Mouse (Mus musculus): ENCODE results near the gene Ubap2. TPM values are rescaled to one million over a fixed set of nuclear protein-coding genes. Genes with fewer than 3 reads are reported as not detected.

Gene Ubap2
- polyA plus RNA-seq, 1 experiment from 2014 or later = 41.0 TPM

GRCm38 (mm10) chr4:41240916-41241315 lies 34.0 kb downstream of the Ubap2 start:
- H3K4me3 ChIP-seq (ENCODE audit: low read length) = no peak overlapping the region
- no peak overlapping the region for H3K27ac ChIP-seq (ENCODE audit: low read length)
- no peak overlapping the region for H3K4me2 ChIP-seq (ENCODE audit: low read depth, low read length)
- WGBS = 80% methylated on average over 3 of the region's 3 CpGs
- H3K4me1 ChIP-seq (ENCODE audit: control insufficient read depth, insufficient read depth, low read length) = no peaks in the 10 kb centered on the region
- ATAC-seq = no peak
- no peaks in the 10 kb centered on the region for H3K9me3 ChIP-seq (ENCODE audit: control insufficient read depth, low read length)
- H3K9ac ChIP-seq (ENCODE audit: low read depth, low read length) = no peak overlapping the region
- H3K36me3 ChIP-seq (ENCODE audit: control insufficient read depth, insufficient read depth, low read length) = 0 out of 2 replicates have a peak, but pooled peaks cover 3% of the 10 kb centered on the region
- H3K27me3 ChIP-seq (replicated peaks; ENCODE audit: control insufficient read depth, insufficient read depth, low read length) = no peaks in the 10 kb centered on the region

- ATAC-seq = no peak
- no peak overlapping the region for H3K4me3 ChIP-seq (ENCODE audit: low read length)
- H3K27me3 ChIP-seq (replicated peaks; ENCODE audit: control insufficient read depth, insufficient read depth, low read length) = no peaks in the 10 kb centered on the region
- peaks cover 17% of the 10 kb centered on the region; the same call in 1 of the 2 replicates for H3K36me3 ChIP-seq (ENCODE audit: control insufficient read depth, insufficient read depth, low read length)
- H3K4me1 ChIP-seq (ENCODE audit: control insufficient read depth, insufficient read depth, low read length) = no peaks in the 10 kb centered on the region
- H3K9ac ChIP-seq (ENCODE audit: low read depth, low read length) = no peak overlapping the region
- no peak overlapping the region for H3K27ac ChIP-seq (ENCODE audit: low read length)
- H3K4me2 ChIP-seq (ENCODE audit: low read depth, low read length) = no peak overlapping the region
- 86% methylated on average over 5 of the region's 5 CpGs for WGBS
- no peaks in the 10 kb centered on the region for H3K9me3 ChIP-seq (ENCODE audit: control insufficient read depth, low read length)
Observed at GRCm38 (mm10) chr4:41235621-41236020, 39.3 kb downstream of the Ubap2 start.

- ATAC-seq = no peak
- H3K36me3 ChIP-seq (ENCODE audit: control insufficient read depth, insufficient read depth, low read length) = peaks cover 19% of the 10 kb centered on the region
Observed at GRCm38 (mm10) chr4:41226351-41226750, 48.6 kb downstream of the Ubap2 start.

GRCm38 (mm10) chr4:41225412-41225811 lies 49.5 kb downstream of the Ubap2 start:
- no peaks in the 10 kb centered on the region for H3K27me3 ChIP-seq (replicated peaks; ENCODE audit: control insufficient read depth, insufficient read depth, low read length)
- no peak overlapping the region for H3K4me3 ChIP-seq (ENCODE audit: low read length)
- WGBS = 82% methylated on average over 1 of the region's 1 CpGs
- H3K9me3 ChIP-seq (ENCODE audit: control insufficient read depth, low read length) = no peaks in the 10 kb centered on the region
- no peak for ATAC-seq
- no peak overlapping the region for H3K4me2 ChIP-seq (ENCODE audit: low read depth, low read length)
- H3K27ac ChIP-seq (ENCODE audit: low read length) = no peak overlapping the region
- H3K4me1 ChIP-seq (ENCODE audit: control insufficient read depth, insufficient read depth, low read length) = no peaks in the 10 kb centered on the region
- no peak overlapping the region for H3K9ac ChIP-seq (ENCODE audit: low read depth, low read length)
- peaks cover 15% of the 10 kb centered on the region for H3K36me3 ChIP-seq (ENCODE audit: control insufficient read depth, insufficient read depth, low read length)

More at GRCm38 (mm10) chr4:41226351-41226750, 48.6 kb downstream of the Ubap2 start:
- H3K4me2 ChIP-seq (ENCODE audit: low read depth, low read length) = no peak overlapping the region
- no peaks in the 10 kb centered on the region for H3K9me3 ChIP-seq (ENCODE audit: control insufficient read depth, low read length)
- H3K4me1 ChIP-seq (ENCODE audit: control insufficient read depth, insufficient read depth, low read length) = no peaks in the 10 kb centered on the region
- H3K27me3 ChIP-seq (replicated peaks; ENCODE audit: control insufficient read depth, insufficient read depth, low read length) = no peaks in the 10 kb centered on the region
- 78% methylated on average over 3 of the region's 3 CpGs for WGBS
- no peak overlapping the region for H3K27ac ChIP-seq (ENCODE audit: low read length)
- H3K4me3 ChIP-seq (ENCODE audit: low read length) = no peak overlapping the region
- no peak overlapping the region for H3K9ac ChIP-seq (ENCODE audit: low read depth, low read length)

GRCm38 (mm10) chr4:41208050-41208449 lies 66.9 kb downstream of the Ubap2 start:
- H3K9me3 ChIP-seq (ENCODE audit: control insufficient read depth, low read length) = no peaks in the 10 kb centered on the region
- ATAC-seq = no peak
- WGBS = 82% methylated on average over 4 of the region's 4 CpGs
- H3K4me3 ChIP-seq (ENCODE audit: low read length) = no peak overlapping the region
- no peak overlapping the region for H3K27ac ChIP-seq (ENCODE audit: low read length)
- H3K4me2 ChIP-seq (ENCODE audit: low read depth, low read length) = no peak overlapping the region
- H3K36me3 ChIP-seq (ENCODE audit: control insufficient read depth, insufficient read depth, low read length) = peaks cover 17% of the 10 kb centered on the region
- H3K4me1 ChIP-seq (ENCODE audit: control insufficient read depth, insufficient read depth, low read length) = no peaks in the 10 kb centered on the region
- H3K27me3 ChIP-seq (replicated peaks; ENCODE audit: control insufficient read depth, insufficient read depth, low read length) = no peaks in the 10 kb centered on the region
- H3K9ac ChIP-seq (ENCODE audit: low read depth, low read length) = no peak overlapping the region

GRCm38 (mm10) chr4:41205751-41206150 lies 69.2 kb downstream of the Ubap2 start:
- Histone ChIP-seq H3K9me3 (ENCODE audit: control insufficient read depth, low read length) (no peaks in the 10 kb centered on the region), H3K4me3 (ENCODE audit: low read length) (no peak overlapping the region), H3K27ac (ENCODE audit: low read length) (no peak overlapping the region), H3K4me2 (ENCODE audit: low read depth, low read length) (no peak overlapping the region), H3K27me3 (replicated peaks; ENCODE audit: control insufficient read depth, insufficient read depth, low read length) (no peaks in the 10 kb centered on the region), H3K36me3 (ENCODE audit: control insufficient read depth, insufficient read depth, low read length) (peaks cover 28% of the 10 kb centered on the region; the same call in 1 of the 2 replicates), H3K9ac (ENCODE audit: low read depth, low read length) (no peak overlapping the region), H3K4me1 (ENCODE audit: control insufficient read depth, insufficient read depth, low read length) (no peaks in the 10 kb centered on the region)
- 89% methylated on average over 8 of the region's 8 CpGs for WGBS
- no peak for ATAC-seq

GRCm38 (mm10) chr4:41202135-41202534 lies 72.8 kb downstream of the Ubap2 start:
- Histone ChIP-seq H3K36me3 (ENCODE audit: control insufficient read depth, insufficient read depth, low read length) (peaks cover 34% of the 10 kb centered on the region), H3K27me3 (replicated peaks; ENCODE audit: control insufficient read depth, insufficient read depth, low read length) (no peaks in the 10 kb centered on the region), H3K27ac (ENCODE audit: low read length) (no peak overlapping the region), H3K4me3 (ENCODE audit: low read length) (no peak overlapping the region), H3K9ac (ENCODE audit: low read depth, low read length) (no peak overlapping the region), H3K9me3 (ENCODE audit: control insufficient read depth, low read length) (no peaks in the 10 kb centered on the region), H3K4me1 (ENCODE audit: control insufficient read depth, insufficient read depth, low read length) (no peaks in the 10 kb centered on the region), H3K4me2 (ENCODE audit: low read depth, low read length) (no peak overlapping the region)
- WGBS = 92% methylated on average over 8 of the region's 8 CpGs
- no peak for ATAC-seq

GRCm38 (mm10) chr4:41196861-41197610 lies 77.9 kb downstream of the Ubap2 start:
- 72% methylated on average over 3 of the region's 3 CpGs for WGBS
- Histone ChIP-seq H3K9ac (ENCODE audit: low read depth, low read length) (no peak overlapping the region), H3K36me3 (ENCODE audit: control insufficient read depth, insufficient read depth, low read length) (peaks cover 40% of the 10 kb centered on the region), H3K4me3 (ENCODE audit: low read length) (no peak overlapping the region), H3K9me3 (ENCODE audit: control insufficient read depth, low read length) (no peaks in the 10 kb centered on the region), H3K4me2 (ENCODE audit: low read depth, low read length) (no peak overlapping the region), H3K27ac (ENCODE audit: low read length) (no peak overlapping the region), H3K4me1 (ENCODE audit: control insufficient read depth, insufficient read depth, low read length) (no peaks in the 10 kb centered on the region), H3K27me3 (replicated peaks; ENCODE audit: control insufficient read depth, insufficient read depth, low read length) (no peaks in the 10 kb centered on the region)
- ATAC-seq = no peak

GRCm38 (mm10) chr4:41195328-41195727 lies 79.6 kb downstream of the Ubap2 start:
- peaks cover 35% of the 10 kb centered on the region for H3K36me3 ChIP-seq (ENCODE audit: control insufficient read depth, insufficient read depth, low read length)
- H3K9me3 ChIP-seq (ENCODE audit: control insufficient read depth, low read length) = no peaks in the 10 kb centered on the region
- no peak overlapping the region for H3K4me3 ChIP-seq (ENCODE audit: low read length)
- no peak for ATAC-seq
- no peaks in the 10 kb centered on the region for H3K27me3 ChIP-seq (replicated peaks; ENCODE audit: control insufficient read depth, insufficient read depth, low read length)
- no peak overlapping the region for H3K27ac ChIP-seq (ENCODE audit: low read length)
- no peak overlapping the region for H3K4me2 ChIP-seq (ENCODE audit: low read depth, low read length)
- H3K9ac ChIP-seq (ENCODE audit: low read depth, low read length) = no peak overlapping the region
- WGBS = 89% methylated on average over 15 of the region's 15 CpGs
- no peaks in the 10 kb centered on the region for H3K4me1 ChIP-seq (ENCODE audit: control insufficient read depth, insufficient read depth, low read length)

Data from intestine, embryonic 16.5 days (tissue).